Comparison of ENCODE assay signal across 8 mouse cellular contexts in genomic region chr4:114907056-114907917, GRCm38 (mm10). TPM values are rescaled to one million over a fixed set of nuclear protein-coding genes. Genes with fewer than 3 reads are reported as not detected.
DNase-seq lines count a peak whose midpoint lies in the region; ATAC-seq lines count a peak whose summit lies in the region.

No protein-coding gene starts in this region.

- peak overlapping the region; percentile 95 for H3K4me3 ChIP-seq in megakaryocyte, embryonic 14.5 days (replicated peaks)
- peak overlapping the region; percentile 34 for H3K4me3 ChIP-seq in hindbrain, embryonic 14.5 days (replicated peaks; ENCODE audit: low read length)

- under 1% methylated on average over 74 of the region's 74 CpGs for WGBS in hindbrain, embryonic 14.5 days

- peaks cover 87% of the 10 kb centered on the region for H3K27me3 ChIP-seq in megakaryocyte, embryonic 14.5 days (replicated peaks)
- peaks cover 98% of the 10 kb centered on the region for H3K27me3 ChIP-seq in hindbrain, embryonic 14.5 days (ENCODE audit: control insufficient read depth, insufficient read depth, low read length)

- ATAC-seq in megakaryocyte, adult 5-6 weeks (ENCODE audit: poor library complexity, severe bottlenecking) = no peak
- no peak for ATAC-seq in hindbrain, embryonic 14.5 days (ENCODE audit: low FRiP score)
- ATAC-seq in activated CD4-positive, CD25-positive, alpha-beta regulatory T cell, adult 4 months = no peak

- peak overlapping the region; percentile 24; the same call in 1 of the 2 replicates for H3K9ac ChIP-seq in hindbrain, embryonic 14.5 days

- H3K4me2 ChIP-seq in hindbrain, embryonic 14.5 days (replicated peaks) = peak overlapping the region; percentile 53

- H3K36me3 ChIP-seq in megakaryocyte, embryonic 14.5 days (replicated peaks; ENCODE audit: low read length) = no peaks in the 10 kb centered on the region
- H3K36me3 ChIP-seq in hindbrain, embryonic 14.5 days (replicated peaks; ENCODE audit: control insufficient read depth, insufficient read depth) = no peaks in the 10 kb centered on the region

- DNase-seq in embryo, embryonic 10.5 days (ENCODE audit: low spot score) = peak; percentile 64
- no peak for DNase-seq in hindbrain, embryonic 14.5 days (ENCODE audit: low spot score)
- DNase-seq in mesoderm, embryonic 11.5 days (ENCODE audit: low read depth, low spot score) = peak; percentile 43
- no peak for DNase-seq in T-cell, adult 2 months (ENCODE audit: low spot score)
- no peak for DNase-seq in yolk sac, embryonic 10.5 days (ENCODE audit: low spot score)

- no peak overlapping the region for H3K27ac ChIP-seq in hindbrain, embryonic 14.5 days

- H3K4me1 ChIP-seq in megakaryocyte, embryonic 14.5 days = peaks cover 51% of the 10 kb centered on the region
- no peaks in the 10 kb centered on the region; the same call in 1 of the 2 replicates for H3K4me1 ChIP-seq in hindbrain, embryonic 14.5 days (replicated peaks; ENCODE audit: control insufficient read depth, insufficient read depth, low read length)

- H3K9me3 ChIP-seq in megakaryocyte, embryonic 14.5 days = peaks cover 14% of the 10 kb centered on the region; the same call in 1 of the 2 replicates
- no peaks in the 10 kb centered on the region for H3K9me3 ChIP-seq in hindbrain, embryonic 14.5 days (ENCODE audit: control insufficient read depth, low read length)

RNA-seq across cellular contexts. Expression of gene Foxd2, which starts 1.4 kb away (rescaled TPM):
- polyA plus RNA-seq in megakaryocyte, embryonic 14.5 days (2012; ENCODE audit: insufficient read depth, low replicate concordance) = 1.9 and 5.8 TPM in 2 replicates
- total RNA-seq in megakaryocyte, adult 5-6 weeks (2015) = 0.42 and 0.66 TPM in 2 replicates
- 0.66 and 0.77 TPM in 2 replicates for total RNA-seq in megakaryocyte, adult 5-6 weeks (2017)
- 0.16 TPM in 1 of 2 replicates, not detected in the other for polyA plus RNA-seq in hindbrain, embryonic 14.5 days (2014; fragmentation: Nextera tagmentation; extraction: Ambion mirVana)
- under 1 TPM in 1 of 2 experiments, not detected in 1; 0.17 TPM for polyA plus RNA-seq in activated CD4-positive, CD25-positive, alpha-beta regulatory T cell, adult 4 months (2017; shearing (Covaris generic))

RNA-seq across cellular contexts. Expression of gene Foxe3, which starts 18.5 kb away (rescaled TPM):
- polyA plus RNA-seq in megakaryocyte, embryonic 14.5 days (2012; ENCODE audit: insufficient read depth, low replicate concordance) = not detected in 2 replicates
- not detected in 2 replicates for total RNA-seq in megakaryocyte, adult 5-6 weeks (2015)
- total RNA-seq in megakaryocyte, adult 5-6 weeks (2017) = not detected in 2 replicates
- not detected in 2 replicates for polyA plus RNA-seq in hindbrain, embryonic 14.5 days (2014; fragmentation: Nextera tagmentation; extraction: Ambion mirVana)
- not detected for polyA plus RNA-seq in activated CD4-positive, CD25-positive, alpha-beta regulatory T cell, adult 4 months (2017; shearing (Covaris generic))

Comparison
In these comparisons a context has a peak if more than half of its experiments do, and no peak if none do; other contexts are left out.
1. DNase-seq: peak in embryo, embryonic 10.5 days (single experiment) and mesoderm, embryonic 11.5 days (single experiment); none in hindbrain, embryonic 14.5 days (single experiment), T-cell, adult 2 months (single experiment) and yolk sac, embryonic 10.5 days (single experiment).